Mouse (Mus musculus): ENCODE results near the gene Kcnb1.

DNA sequence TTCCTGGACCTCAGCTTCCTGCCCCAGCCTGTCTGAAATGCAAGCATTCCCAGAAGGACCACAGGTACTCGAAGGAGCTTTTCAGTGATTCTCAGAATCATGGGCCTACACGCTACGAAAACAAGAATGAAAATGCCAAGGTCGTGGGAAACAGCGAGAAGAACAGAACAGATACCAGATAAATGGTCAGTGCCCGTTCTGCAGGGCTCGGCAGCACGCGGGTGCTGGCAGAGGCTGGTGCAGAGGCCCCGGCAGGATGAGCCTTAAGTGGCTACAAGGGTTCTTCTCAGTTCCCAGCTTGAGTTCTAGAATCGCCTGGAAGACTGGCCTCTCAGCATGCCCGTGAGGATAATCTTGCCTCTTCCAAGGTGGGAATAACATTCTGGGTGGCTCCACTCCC is 23.7 kb upstream of the Kcnb1 start:
- no peak for TF ChIP-seq CTCF (conservative IDR thresholded peaks at IDR 0.05; ENCODE audit: low read length)
- TF ChIP-seq NANOG (IDR thresholded peaks at IDR 0.05; ENCODE audit: borderline replicate concordance, low read length) = no peak
- no peak for TF ChIP-seq POU5F1 (IDR thresholded peaks at IDR 0.05; ENCODE audit: borderline replicate concordance, low read length)
